Mouse (Mus musculus) cerebellum, adult 2 months (tissue): ENCODE measurements around the gene Atp5s.
A peak's percentile ranks its signal among the peaks of the same experiment; 100 is the strongest.

Experiments used
- CTCF ChIP-seq: fragments of 200-500 bp; IDR thresholded peaks from 2 replicates; pipeline ENCODE4 v1.5.1; 2011; ENCODE audit warnings: low read depth, mild to moderate bottlenecking, control low read depth, low read length, moderate library complexity, borderline replicate concordance; ENCODE audit not compliant: insufficient read depth
- POLR2A ChIP-seq: fragments of 200-500 bp; IDR thresholded peaks from 2 replicates; pipeline ENCODE4 v1.6.1; 2011; ENCODE audit warnings: low read length, control low read depth, borderline replicate concordance; ENCODE audit not compliant: insufficient read depth

DNA sequence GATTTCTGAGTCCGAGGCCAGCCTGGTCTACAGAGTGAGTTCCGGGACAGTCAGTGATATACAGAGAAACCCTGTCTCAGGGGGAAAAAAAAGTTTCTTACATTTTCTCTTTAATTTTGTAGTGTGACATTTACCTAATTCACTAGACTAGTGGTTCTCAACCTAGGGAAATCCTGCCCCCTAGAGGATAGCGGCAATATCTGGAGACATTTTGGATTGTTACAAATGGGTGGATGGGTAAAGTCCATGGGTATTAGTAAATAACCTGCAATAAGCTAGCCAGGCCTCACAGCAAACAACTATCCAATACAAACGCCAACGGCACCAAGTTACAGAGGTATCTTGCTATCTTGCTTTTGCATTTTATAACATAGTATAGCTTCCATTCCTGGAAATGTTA, 28.0 kb upstream of the Atp5s start:
- TF ChIP-seq POLR2A (no peak), CTCF (peak; percentile 15; the same call in 1 of the 2 replicates)
